Mouse (Mus musculus) bone marrow macrophage, adult 2 months (primary cell): Measurements from ENCODE around the gene Rdh8.

Source experiments
- CTCF ChIP-seq: IDR thresholded peaks from 2 replicates; pipeline ENCODE4 v1.5.1; 2012; ENCODE audit warnings: low read depth, mild to moderate bottlenecking, low read length, moderate library complexity
- POLR2A ChIP-seq: IDR thresholded peaks from 2 replicates; pipeline ENCODE4 v1.6.1; 2012; ENCODE audit warnings: mild to moderate bottlenecking, low read depth, low read length, borderline replicate concordance

DNA sequence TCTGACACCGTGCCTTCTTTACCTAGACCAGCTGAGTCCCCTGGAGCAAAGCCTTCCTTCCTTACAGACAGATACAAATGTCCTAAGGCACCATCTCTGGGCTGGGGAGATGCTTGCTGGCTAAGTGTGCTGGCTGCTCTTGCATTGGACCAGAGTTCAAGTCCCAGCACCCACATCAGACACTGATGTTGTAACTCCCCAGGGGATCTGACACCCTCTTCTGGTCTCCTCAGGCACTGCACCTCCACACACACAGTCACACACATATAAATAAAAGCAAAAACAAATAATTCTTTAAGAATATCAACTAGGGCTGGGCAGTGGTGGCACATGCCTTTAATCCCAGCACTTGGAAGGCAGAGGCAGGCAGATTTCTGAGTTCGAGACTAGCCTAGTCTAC, 31.9 kb downstream of the Rdh8 start:
- TF ChIP-seq CTCF (no peak), POLR2A (no peak)
